In genomic region chrX:96225474-96225873, GRCm38 (mm10) we compare ENCODE assay signal across 25 mouse cellular contexts.
"Had no signal": no experiment of that assay in that cellular context is flagged by ENCODE, and none has a peak within 500 bp of the region (broad histone marks: within the 10 kb centered on the region; RNA-seq: fewer than 3 reads in every experiment).

No protein-coding gene starts in this region.

- DNase-seq: gastrocnemius, postnatal 14 days; gastrocnemius, postnatal 36 days; heart, adult 18-20 months; heart, postnatal 10 days; heart, postnatal 4 days; kidney, adult 18-20 months; kidney, adult 8-10 months; kidney, postnatal 14 days; kidney, postnatal 36 days; layer of hippocampus, adult 9-11 months; liver; liver, embryonic 13.5 days had no signal

- ATAC-seq: hindbrain, embryonic 16.5 days; inflammation-experienced regulatory T-cells, adult 6 months; intestine, embryonic 15.5 days; intestine, postnatal 0 days had no signal

- H3K4me2 ChIP-seq: heart, embryonic 12.5 days; hindbrain, embryonic 12.5 days; hindbrain, embryonic 14.5 days; intestine, embryonic 15.5 days; limb, embryonic 12.5 days; liver, embryonic 11.5 days; liver, embryonic 13.5 days had no signal

- H3K4me3 ChIP-seq: heart, embryonic 10.5 days; heart, embryonic 12.5 days; hindbrain, embryonic 10.5 days; hindbrain, embryonic 12.5 days; intestine, embryonic 15.5 days; left cerebral cortex, adult 2 months; limb, embryonic 10.5 days; limb, embryonic 12.5 days; liver, embryonic 13.5 days had no signal

- H3K4me1 ChIP-seq: heart, embryonic 10.5 days; heart, embryonic 12.5 days; hindbrain, embryonic 10.5 days; hindbrain, embryonic 12.5 days; intestine, embryonic 15.5 days; limb, embryonic 10.5 days; limb, embryonic 12.5 days; liver, embryonic 13.5 days had no signal

- H3K9me3 ChIP-seq: heart, embryonic 10.5 days; heart, embryonic 12.5 days; hindbrain, embryonic 10.5 days; hindbrain, embryonic 12.5 days; intestine, embryonic 15.5 days; limb, embryonic 10.5 days; limb, embryonic 12.5 days; liver, embryonic 13.5 days had no signal

- H3K36me3 ChIP-seq: heart, embryonic 10.5 days; heart, embryonic 12.5 days; hindbrain, embryonic 10.5 days; hindbrain, embryonic 12.5 days; intestine, embryonic 15.5 days; limb, embryonic 10.5 days; limb, embryonic 12.5 days; liver, embryonic 13.5 days had no signal

- H3K27me3 ChIP-seq: heart, embryonic 12.5 days; hindbrain, embryonic 12.5 days; intestine, embryonic 15.5 days; limb, embryonic 12.5 days; liver, embryonic 13.5 days had no signal

- H3K27ac ChIP-seq: heart, embryonic 10.5 days; hindbrain, embryonic 10.5 days; hindbrain, embryonic 12.5 days; hindbrain, embryonic 14.5 days; intestine, embryonic 15.5 days; left cerebral cortex, adult 2 months; limb, embryonic 10.5 days; limb, embryonic 12.5 days; liver, embryonic 13.5 days had no signal

- H3K9ac ChIP-seq: heart, embryonic 12.5 days; hindbrain, embryonic 12.5 days; hindbrain, embryonic 14.5 days; intestine, embryonic 15.5 days; limb, embryonic 12.5 days; liver, embryonic 13.5 days had no signal
